Mouse (Mus musculus) liver, embryonic 15.5 days (tissue): ENCODE measurements around the gene Slc2a13. TPM values are rescaled to one million over a fixed set of nuclear protein-coding genes. Genes with fewer than 3 reads are reported as not detected.

Source experiments
- ATAC-seq: fragments of 200-750 bp; cut with Nextera tagmentation; 2 replicates; pipeline ENCODE4 v1.8.0; 2017; ENCODE audit warnings: moderate number of reproducible peaks, mild to moderate bottlenecking, moderate library complexity; ENCODE audit not compliant: insufficient read depth
- H3K27ac ChIP-seq: fragments of 300-500 bp; sonication (generic); replicated peaks from 2 replicates; pipeline ENCODE4 v1.5.1; 2015; ENCODE audit warnings: mild to moderate bottlenecking, inconsistent platforms
- H3K27me3 ChIP-seq: fragments of 300-500 bp; sonication (generic); 2 replicates; pipeline ENCODE4 v1.6.1; 2015; ENCODE audit warnings: mild to moderate bottlenecking, inconsistent platforms
- H3K36me3 ChIP-seq: fragments of 300-500 bp; sonication (generic); replicated peaks from 2 replicates; pipeline ENCODE4 v1.6.1; 2015; ENCODE audit warnings: moderate library complexity, mild to moderate bottlenecking, inconsistent platforms
- H3K4me1 ChIP-seq: fragments of 300-500 bp; sonication (generic); replicated peaks from 2 replicates; pipeline ENCODE4 v1.6.1; 2015; ENCODE audit warnings: inconsistent platforms
- H3K4me2 ChIP-seq: fragments of 300-500 bp; sonication (generic); 2 replicates; pipeline ENCODE4 v1.6.1; 2015; ENCODE audit warnings: moderate library complexity, mild to moderate bottlenecking, inconsistent platforms
- H3K4me3 ChIP-seq: fragments of 300-500 bp; sonication (generic); replicated peaks from 2 replicates; pipeline ENCODE4 v1.5.1; 2015; ENCODE audit warnings: mild to moderate bottlenecking, inconsistent platforms
- H3K9ac ChIP-seq: fragments of 300-500 bp; sonication (generic); 2 replicates; pipeline ENCODE4 v1.6.1; 2015; ENCODE audit warnings: moderate library complexity, mild to moderate bottlenecking, inconsistent platforms
- H3K9me3 ChIP-seq: fragments of 300-500 bp; sonication (generic); replicated peaks from 2 replicates; pipeline ENCODE4 v1.6.1; 2016; ENCODE audit warnings: inconsistent platforms
- WGBS: fragments of 180-500 bp; shearing (Covaris S2); methylation state at CpG from one replicate; pipeline ENCODE4 v1.1.7; 2015; ENCODE audit warnings: mixed read lengths; ENCODE audit not compliant: insufficient replicate concordance; 5-methylcytosine and 5-hydroxymethylcytosine counted together
- polyA plus RNA-seq: library from polyadenylated mRNA; unstranded; fragments of >200 nt; fragmentation: Nextera tagmentation; extraction: Ambion mirVana; gene quantifications from 2 replicates; pipeline ENCODE4 v1.2.1, GENCODE M21; 2015

Gene Slc2a13
- polyA plus RNA-seq = 0.08 and 0.09 TPM in 2 replicates

DNA sequence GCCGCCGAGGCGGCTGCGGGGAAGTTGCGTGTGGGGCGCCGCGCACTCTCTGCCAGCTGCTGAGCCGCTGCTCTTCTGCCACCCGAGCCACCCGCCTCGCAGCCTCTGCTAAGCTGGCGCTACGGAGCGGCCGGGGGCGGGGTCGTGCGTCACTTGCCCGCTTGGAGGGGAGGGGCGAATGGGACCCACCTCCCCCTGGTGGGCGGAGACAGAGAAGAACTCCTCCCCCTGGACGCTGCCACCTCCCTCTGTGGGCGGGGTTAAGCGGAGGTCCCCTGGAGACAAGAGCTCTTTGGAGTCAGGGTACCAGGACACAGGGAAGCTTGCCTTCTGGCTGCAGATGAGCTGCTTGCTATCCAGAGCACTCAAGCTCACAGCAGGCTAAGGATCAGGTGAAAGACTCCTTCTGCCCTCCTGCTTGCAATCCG is at the start of gene Slc2a13:
TSS of gene Slc2a13 (minus strand) at position 151 of the 428 bp plus-strand sequence.
- ATAC-seq = peak; percentile 63
- H3K27me3 ChIP-seq = peaks cover 53% of the 10 kb centered on the region
- WGBS = under 1% methylated on average over 26 of the region's 26 CpGs
- no peaks in the 10 kb centered on the region for H3K36me3 ChIP-seq
- H3K4me3 ChIP-seq = peak within 1 kb of the TSS; percentile 52
- no peak within 1 kb of the TSS for H3K9ac ChIP-seq
- H3K4me1 ChIP-seq = no peaks in the 10 kb centered on the region
- no peak within 1 kb of the TSS for H3K27ac ChIP-seq
- no peaks in the 10 kb centered on the region for H3K9me3 ChIP-seq
- H3K4me2 ChIP-seq = peak within 1 kb of the TSS; percentile 76

DNA sequence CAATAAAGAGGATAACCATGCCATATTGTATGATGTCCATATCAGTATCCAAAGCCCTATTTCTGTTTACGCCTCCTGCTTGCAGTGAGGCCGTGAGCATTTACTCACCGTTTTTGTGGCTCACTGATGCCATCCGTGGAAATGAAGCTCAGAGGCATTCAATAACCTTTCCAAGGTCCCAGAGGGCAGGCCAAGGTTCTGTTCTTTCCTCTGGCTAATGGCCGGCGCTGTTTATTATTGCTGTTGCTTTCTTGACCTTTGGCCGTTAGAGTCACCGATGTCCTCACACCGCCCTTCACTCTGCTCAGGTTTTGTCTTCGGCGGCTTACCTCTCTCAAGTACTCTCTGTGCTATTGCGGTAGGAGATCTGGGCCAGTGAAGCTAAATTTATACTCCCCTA is 43.0 kb upstream of the Slc2a13 start:
- Histone ChIP-seq H3K27ac (no peak overlapping the region), H3K4me2 (no peak overlapping the region), H3K9me3 (no peaks in the 10 kb centered on the region), H3K36me3 (no peaks in the 10 kb centered on the region), H3K9ac (no peak overlapping the region), H3K4me1 (no peaks in the 10 kb centered on the region), H3K27me3 (no peaks in the 10 kb centered on the region), H3K4me3 (no peak overlapping the region)
- ATAC-seq = no peak
- 77% methylated on average over 12 of the region's 12 CpGs for WGBS

GRCm38 (mm10) chr15:91615532-91615931 is 42.5 kb upstream of the Slc2a13 start:
- H3K4me1 ChIP-seq = no peaks in the 10 kb centered on the region
- no peaks in the 10 kb centered on the region for H3K9me3 ChIP-seq
- H3K36me3 ChIP-seq = no peaks in the 10 kb centered on the region
- H3K27ac ChIP-seq = no peak overlapping the region
- WGBS = 69% methylated on average over 4 of the region's 4 CpGs
- H3K9ac ChIP-seq = no peak overlapping the region
- H3K4me2 ChIP-seq = no peak overlapping the region
- no peaks in the 10 kb centered on the region for H3K27me3 ChIP-seq
- no peak overlapping the region for H3K4me3 ChIP-seq
- no peak for ATAC-seq

- 77% methylated on average over 11 of the region's 11 CpGs for WGBS
- Histone ChIP-seq H3K9me3 (no peaks in the 10 kb centered on the region), H3K27ac (no peak overlapping the region), H3K4me2 (no peak overlapping the region), H3K9ac (no peak overlapping the region), H3K4me3 (no peak overlapping the region), H3K36me3 (no peaks in the 10 kb centered on the region), H3K4me1 (no peaks in the 10 kb centered on the region), H3K27me3 (no peaks in the 10 kb centered on the region)
- ATAC-seq = no peak
Measured at GRCm38 (mm10) chr15:91613981-91614665, 41.1 kb upstream of the Slc2a13 start.

GRCm38 (mm10) chr15:91609713-91610112 is 36.7 kb upstream of the Slc2a13 start:
- no peak overlapping the region for H3K27ac ChIP-seq

GRCm38 (mm10) chr15:91608811-91609210 is 35.8 kb upstream of the Slc2a13 start:
- H3K9ac ChIP-seq = no peak overlapping the region
- no peaks in the 10 kb centered on the region for H3K9me3 ChIP-seq
- H3K4me3 ChIP-seq = no peak overlapping the region
- no peak overlapping the region for H3K27ac ChIP-seq
- no peak overlapping the region for H3K4me2 ChIP-seq
- no peak for ATAC-seq
- H3K27me3 ChIP-seq = no peaks in the 10 kb centered on the region
- H3K36me3 ChIP-seq = no peaks in the 10 kb centered on the region
- no peaks in the 10 kb centered on the region for H3K4me1 ChIP-seq
- 45% methylated on average over 2 of the region's 2 CpGs for WGBS

More at GRCm38 (mm10) chr15:91609713-91610112, 36.7 kb upstream of the Slc2a13 start:
- H3K4me2 ChIP-seq = no peak overlapping the region
- no peaks in the 10 kb centered on the region for H3K27me3 ChIP-seq
- no peak overlapping the region for H3K4me3 ChIP-seq
- no peaks in the 10 kb centered on the region for H3K9me3 ChIP-seq
- H3K9ac ChIP-seq = no peak overlapping the region
- no peaks in the 10 kb centered on the region for H3K36me3 ChIP-seq
- no peak for ATAC-seq
- 16% methylated on average over 8 of the region's 8 CpGs for WGBS
- no peaks in the 10 kb centered on the region for H3K4me1 ChIP-seq

GRCm38 (mm10) chr15:91601197-91601596 is 28.1 kb upstream of the Slc2a13 start:
- H3K4me2 ChIP-seq = no peak overlapping the region
- no peaks in the 10 kb centered on the region for H3K4me1 ChIP-seq
- no peak overlapping the region for H3K4me3 ChIP-seq
- H3K9ac ChIP-seq = no peak overlapping the region
- ATAC-seq = no peak
- no peaks in the 10 kb centered on the region for H3K36me3 ChIP-seq
- H3K27me3 ChIP-seq = no peaks in the 10 kb centered on the region
- WGBS = 66% methylated on average over 7 of the region's 7 CpGs
- no peak overlapping the region for H3K27ac ChIP-seq
- H3K9me3 ChIP-seq = no peaks in the 10 kb centered on the region

GRCm38 (mm10) chr15:91597290-91597689 is 24.2 kb upstream of the Slc2a13 start:
- H3K9me3 ChIP-seq = no peaks in the 10 kb centered on the region
- H3K27me3 ChIP-seq = no peaks in the 10 kb centered on the region
- no peaks in the 10 kb centered on the region for H3K4me1 ChIP-seq
- WGBS = 62% methylated on average over 5 of the region's 5 CpGs
- no peak overlapping the region for H3K4me2 ChIP-seq
- H3K36me3 ChIP-seq = no peaks in the 10 kb centered on the region
- no peak overlapping the region for H3K4me3 ChIP-seq
- no peak overlapping the region for H3K9ac ChIP-seq
- no peak overlapping the region for H3K27ac ChIP-seq
- no peak for ATAC-seq

DNA sequence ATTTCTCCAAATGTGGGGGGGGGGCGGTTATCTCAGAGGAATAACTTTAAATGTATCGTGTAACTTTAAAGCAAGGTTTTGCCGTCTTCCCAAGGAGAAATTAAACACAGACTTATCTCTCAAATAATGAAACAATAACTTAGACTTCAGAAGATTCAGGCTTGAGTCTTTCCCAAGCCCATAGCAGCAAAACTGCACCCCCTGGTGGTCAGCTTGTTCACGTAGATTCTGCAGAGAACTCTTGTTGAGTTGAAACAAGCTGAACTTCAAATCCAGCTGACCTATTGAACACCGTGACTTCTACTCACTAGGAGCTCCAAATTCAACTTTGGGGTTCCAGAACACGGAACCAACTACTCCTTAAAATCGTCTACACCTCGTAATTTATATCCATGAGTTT is 1.4 kb upstream of the Slc2a13 start:
- no peak overlapping the region for H3K27ac ChIP-seq
- ATAC-seq = no peak
- peaks cover 44% of the 10 kb centered on the region for H3K27me3 ChIP-seq
- no peaks in the 10 kb centered on the region for H3K9me3 ChIP-seq
- H3K9ac ChIP-seq = no peak overlapping the region
- 17% methylated on average over 8 of the region's 8 CpGs for WGBS
- H3K4me3 ChIP-seq = no peak overlapping the region
- no peaks in the 10 kb centered on the region for H3K4me1 ChIP-seq
- H3K36me3 ChIP-seq = no peaks in the 10 kb centered on the region
- no peak overlapping the region for H3K4me2 ChIP-seq

DNA sequence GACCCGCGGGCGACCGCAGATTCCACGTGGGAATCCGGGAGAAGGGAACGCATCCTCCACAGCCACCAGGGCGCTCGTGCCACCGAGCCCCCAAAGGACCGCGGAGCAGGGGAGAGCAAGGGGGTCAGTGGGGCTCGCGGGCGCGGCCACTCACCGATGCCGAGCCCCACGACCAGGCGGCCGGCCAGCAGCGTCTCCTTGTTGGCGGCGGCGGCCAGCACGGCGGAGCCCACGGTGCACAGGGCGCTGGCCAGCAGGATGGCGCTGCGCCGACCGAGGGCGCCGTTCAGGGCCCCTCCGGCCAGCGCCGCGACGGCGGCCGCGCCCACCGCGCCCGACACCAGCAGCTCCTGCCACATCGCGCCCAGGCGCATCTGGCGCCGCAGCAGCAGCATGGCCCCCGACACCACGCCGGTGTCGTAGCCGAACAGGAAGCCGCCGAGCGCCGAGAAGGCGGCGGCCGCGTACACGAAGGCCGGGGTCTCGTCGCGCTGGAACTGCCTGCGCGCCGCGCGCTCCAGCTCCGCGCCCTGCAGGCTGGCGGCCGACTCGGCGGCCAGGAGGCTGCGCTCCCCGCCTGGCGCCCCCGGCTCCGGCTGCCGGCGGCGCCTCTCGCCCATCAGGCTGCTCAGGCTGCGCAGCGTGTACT is 516 bp downstream of the Slc2a13 start:
- WGBS = under 1% methylated on average over 75 of the region's 91 CpGs
- H3K27me3 ChIP-seq = peaks cover 53% of the 10 kb centered on the region
- H3K4me2 ChIP-seq = peak overlapping the region; percentile 76
- ATAC-seq = peak; percentile 60
- H3K9me3 ChIP-seq = no peaks in the 10 kb centered on the region
- H3K4me1 ChIP-seq = no peaks in the 10 kb centered on the region
- no peak overlapping the region for H3K27ac ChIP-seq
- H3K4me3 ChIP-seq = peak overlapping the region; percentile 52
- no peak overlapping the region for H3K9ac ChIP-seq
- no peaks in the 10 kb centered on the region for H3K36me3 ChIP-seq

GRCm38 (mm10) chr15:91571981-91572380 is 1.1 kb downstream of the Slc2a13 start:
- peak overlapping the region; percentile 52 for H3K4me3 ChIP-seq
- no peak overlapping the region for H3K9ac ChIP-seq
- WGBS = 8% methylated on average over 8 of the region's 8 CpGs
- H3K27me3 ChIP-seq = peaks cover 53% of the 10 kb centered on the region
- H3K27ac ChIP-seq = no peak overlapping the region
- H3K4me2 ChIP-seq = peak overlapping the region; percentile 76
- H3K4me1 ChIP-seq = no peaks in the 10 kb centered on the region
- H3K9me3 ChIP-seq = no peaks in the 10 kb centered on the region
- no peaks in the 10 kb centered on the region for H3K36me3 ChIP-seq
- ATAC-seq = no peak
